ENCODE assay signal across 9 mouse cellular contexts in the genomic region with DNA sequence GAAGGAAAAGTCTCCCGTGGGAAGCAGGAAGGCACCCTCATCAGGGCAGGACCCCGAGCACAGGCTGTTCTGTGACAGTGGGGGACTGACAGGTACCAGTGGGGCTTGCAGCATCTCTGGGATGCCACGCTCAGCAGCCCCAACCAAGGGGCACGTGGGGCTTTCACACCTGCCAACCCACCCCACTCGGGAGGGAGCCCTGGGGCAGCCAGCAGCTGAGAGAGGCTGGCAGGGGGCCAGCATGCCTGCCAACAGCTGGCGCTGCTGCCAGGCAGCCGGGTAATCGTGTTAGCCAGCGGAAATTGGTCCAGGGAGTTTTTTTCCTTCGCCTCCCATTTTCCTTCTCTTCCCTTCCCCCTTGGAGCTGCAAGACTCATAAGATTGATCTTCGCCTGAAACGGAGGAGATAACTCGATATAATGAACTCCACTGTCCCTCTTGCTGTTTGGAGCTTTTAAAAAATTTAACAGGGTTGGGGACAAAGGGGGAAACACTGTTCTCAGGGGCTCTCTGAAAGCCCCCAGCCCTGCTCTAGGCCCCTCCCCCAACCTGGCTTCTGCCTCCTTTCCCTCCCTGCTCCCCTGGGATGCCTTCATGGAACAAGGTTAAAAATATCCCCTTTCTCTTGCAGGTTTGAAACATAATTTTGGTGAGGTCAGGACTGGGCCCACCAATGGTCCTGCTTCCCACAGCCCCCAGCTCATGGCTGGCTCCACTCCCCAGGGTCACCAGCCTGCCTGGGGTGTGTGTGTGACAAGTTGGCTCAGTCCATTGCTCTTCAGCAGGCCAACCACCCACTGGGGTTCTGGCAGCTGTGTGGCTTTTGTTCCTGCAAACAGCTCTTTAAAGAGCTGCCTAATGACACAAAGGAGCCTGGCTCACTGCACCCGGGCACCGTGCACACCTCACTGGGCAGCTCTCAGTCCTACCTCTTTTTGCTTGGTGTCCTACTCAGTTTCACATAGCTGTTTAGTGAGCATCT.
DNase-seq lines count a peak whose midpoint lies in the region; ATAC-seq lines count a peak whose summit lies in the region.
"Had no signal": no experiment of that assay in that cellular context is flagged by ENCODE, and none has a peak within 500 bp of the region (broad histone marks: within the 10 kb centered on the region; RNA-seq: fewer than 3 reads in every experiment).

No protein-coding gene starts in this region.

- H3K27me3 ChIP-seq in hindbrain, embryonic 14.5 days (ENCODE audit: control insufficient read depth, insufficient read depth, low read length) = no peaks in the 10 kb centered on the region
- no peaks in the 10 kb centered on the region for H3K27me3 ChIP-seq in midbrain, embryonic 14.5 days (ENCODE audit: control insufficient read depth, insufficient read depth, low read length)

- WGBS in hindbrain, embryonic 14.5 days = 15% methylated on average over 15 of the region's 15 CpGs
- 22% methylated on average over 15 of the region's 15 CpGs for WGBS in midbrain, embryonic 14.5 days

- peak; percentile 51 to 69 for DNase-seq in cerebellum, postnatal 14 days
- DNase-seq in cerebellum, adult 9-10 months = no peak
- DNase-seq in thymus, postnatal 4 days = peak; percentile 16
- no peak for DNase-seq in thymus, postnatal 36 days
- peak; percentile 72 for DNase-seq in hindbrain, embryonic 14.5 days (ENCODE audit: low spot score)
- peak; percentile 87 for DNase-seq in midbrain, embryonic 14.5 days
- DNase-seq: liver, embryonic 13.5 days had no signal

- peaks cover 22% of the 10 kb centered on the region for H3K4me1 ChIP-seq in hindbrain, embryonic 14.5 days (replicated peaks; ENCODE audit: control insufficient read depth, insufficient read depth, low read length)
- H3K4me1 ChIP-seq in midbrain, embryonic 14.5 days (ENCODE audit: control insufficient read depth, insufficient read depth, low read length) = peaks cover 25% of the 10 kb centered on the region
- H3K4me1 ChIP-seq: liver, embryonic 13.5 days had no signal

- ATAC-seq in hindbrain, embryonic 14.5 days (ENCODE audit: low FRiP score) = peak; percentile 36; the same call in 1 of the 2 replicates
- peak; percentile 64 for ATAC-seq in midbrain, embryonic 14.5 days (ENCODE audit: low FRiP score, low TSS enrichment)
- ATAC-seq in monocyte, adult 5-6 weeks (replicated peaks; ENCODE audit: insufficient number of reproducible peaks, low FRiP score, low TSS enrichment, poor library complexity, severe bottlenecking) = no peak
- no peak for ATAC-seq in activated CD4-positive, CD25-positive, alpha-beta regulatory T cell, adult 4 months

- H3K9me3 ChIP-seq in hindbrain, embryonic 14.5 days (ENCODE audit: control insufficient read depth, low read length) = no peaks in the 10 kb centered on the region
- no peaks in the 10 kb centered on the region for H3K9me3 ChIP-seq in midbrain, embryonic 14.5 days (ENCODE audit: control insufficient read depth, low read length)
- H3K9me3 ChIP-seq: liver, embryonic 13.5 days had no signal

- no peaks in the 10 kb centered on the region for H3K36me3 ChIP-seq in hindbrain, embryonic 14.5 days (replicated peaks; ENCODE audit: control insufficient read depth, insufficient read depth)
- H3K36me3 ChIP-seq in midbrain, embryonic 14.5 days (ENCODE audit: control insufficient read depth, insufficient read depth, low read length) = no peaks in the 10 kb centered on the region
- H3K36me3 ChIP-seq: liver, embryonic 13.5 days had no signal

- H3K4me3 ChIP-seq in hindbrain, embryonic 14.5 days (replicated peaks; ENCODE audit: low read length) = no peak overlapping the region
- no peak overlapping the region for H3K4me3 ChIP-seq in midbrain, embryonic 14.5 days (replicated peaks; ENCODE audit: low read depth, low read length)
- H3K4me3 ChIP-seq: liver, embryonic 13.5 days had no signal

- H3K4me2 ChIP-seq in hindbrain, embryonic 14.5 days (replicated peaks) = peak overlapping the region; percentile 16; the same call in 1 of the 2 replicates
- peak overlapping the region; percentile 22; the same call in 1 of the 2 replicates for H3K4me2 ChIP-seq in midbrain, embryonic 14.5 days (ENCODE audit: low read length)
- H3K4me2 ChIP-seq: liver, embryonic 13.5 days had no signal

- no peak overlapping the region for H3K9ac ChIP-seq in hindbrain, embryonic 14.5 days
- H3K9ac ChIP-seq in midbrain, embryonic 14.5 days (replicated peaks; ENCODE audit: low read length) = peak overlapping the region; percentile 4; the same call in 1 of the 2 replicates
- H3K9ac ChIP-seq: liver, embryonic 13.5 days had no signal

- H3K27ac ChIP-seq in hindbrain, embryonic 14.5 days = peak overlapping the region; percentile 85
- H3K27ac ChIP-seq in midbrain, embryonic 14.5 days (replicated peaks; ENCODE audit: low read depth, low read length) = peak overlapping the region; percentile 82
- H3K27ac ChIP-seq: liver, embryonic 13.5 days had no signal

Comparison
In these comparisons a context has a peak if more than half of its experiments do, and no peak if none do; other contexts are left out.
1. DNase-seq: peak in cerebellum, postnatal 14 days (2 of 2), thymus, postnatal 4 days (single experiment), hindbrain, embryonic 14.5 days (single experiment) and midbrain, embryonic 14.5 days (single experiment); none in cerebellum, adult 9-10 months (single experiment) and thymus, postnatal 36 days (0 of 2).
2. ATAC-seq: peak in hindbrain, embryonic 14.5 days (single experiment) and midbrain, embryonic 14.5 days (single experiment); none in monocyte, adult 5-6 weeks (single experiment) and activated CD4-positive, CD25-positive, alpha-beta regulatory T cell, adult 4 months (single experiment).